Mouse (Mus musculus) layer of hippocampus, adult 8-10 months (tissue): Measurements from ENCODE around the gene Esp23. TPM values are rescaled to one million over a fixed set of nuclear protein-coding genes. Genes with fewer than 3 reads are reported as not detected.
"Not testable (repeated sequence)": the region's sequence is repeated elsewhere in the genome, so short reads cannot be mapped to it uniquely, and the experiment has no call there.

Experiments used
- DNase-seq, 2 experiments: peaks; one replicate each; pipeline ENCODE4 v3.0.0; 2022; ENCODE audit warnings: low spot score in 2 of 2
- total RNA-seq, 4 experiments: library from RNA; stranded (reverse); gene quantifications; 2 replicates each; pipeline ENCODE4 v1.2.4; 2022

Esp23 gene
- total RNA-seq = not detected

DNA sequence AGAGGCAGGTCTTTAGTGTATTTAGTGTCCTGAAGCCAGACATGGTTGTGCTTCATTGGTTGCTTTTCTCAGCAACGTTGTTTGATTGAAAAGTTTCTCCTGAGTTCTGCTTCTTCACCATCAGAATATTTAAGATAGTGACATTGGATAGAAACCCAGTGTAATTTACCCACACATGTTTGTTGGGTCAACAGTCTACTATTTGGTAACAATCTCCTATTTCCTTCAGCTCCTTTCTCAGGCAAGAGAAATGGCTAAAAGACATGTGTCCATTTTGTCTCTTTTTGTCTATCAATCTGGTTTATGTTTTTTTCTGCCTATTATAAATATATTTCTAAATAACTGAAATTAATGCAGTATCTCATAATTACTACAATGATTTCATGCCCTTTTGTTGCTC lies at the start of gene Esp23:
TSS of gene Esp23 (minus strand) at position 101 of the 400 bp plus-strand sequence.
- DNase-seq = no peak

- not testable (repeated sequence) for DNase-seq
Observed at GRCm38 (mm10) chr17:39107126-39107525, 30.3 kb upstream of the Esp23 start.

GRCm38 (mm10) chr17:39095034-39095433 lies 18.2 kb upstream of the Esp23 start, which contains the start of gene Esp22:
Gene Esp22, plus strand, starts transcription at chr17:39095334.
- no peak for DNase-seq

- no peak for DNase-seq
Observed at GRCm38 (mm10) chr17:39063641-39064040, 13.2 kb downstream of the Esp23 start.

GRCm38 (mm10) chr17:39043241-39043640 lies 33.6 kb downstream of the Esp23 start, which contains the start of gene Gm21903:
Gene Gm21903, minus strand, starts transcription at chr17:39043341.
- no peak for DNase-seq

DNA sequence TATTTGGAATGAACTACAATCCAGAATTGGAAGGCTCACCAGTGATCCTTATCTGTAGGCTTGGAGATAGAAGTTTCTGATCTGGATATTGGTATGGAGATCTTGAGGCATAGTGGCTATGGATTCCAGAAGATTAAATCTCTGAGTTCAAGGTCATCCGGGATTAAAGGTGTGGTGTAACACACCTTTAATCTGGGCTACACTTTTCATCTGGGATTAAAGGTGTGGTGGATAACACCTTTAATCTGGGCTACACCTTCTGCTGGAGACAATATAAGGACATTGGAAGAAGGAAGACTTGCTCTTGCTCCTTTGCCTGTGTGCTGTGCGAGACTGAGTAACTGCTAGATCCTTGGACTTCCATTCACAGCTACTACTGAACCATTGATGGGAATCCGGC lies 40.4 kb downstream of the Esp23 start, which contains the start of gene Esp24:
TSS of gene Esp24 (plus strand) at position 301 of the 400 bp plus-strand sequence.
- DNase-seq = not testable (repeated sequence)

Other genes with a start within 250 kb of the Esp23 start
- gene Esp24, start 40.3 kb downstream of the Esp23 start, total RNA-seq = not detected
- not detected for gene Gm21903, start 33.7 kb downstream of the Esp23 start, total RNA-seq
- not detected for gene Esp22, start 18.3 kb upstream of the Esp23 start, total RNA-seq